Mouse (Mus musculus): Measurements from ENCODE around the gene Crtap. TPM values are rescaled to one million over a fixed set of nuclear protein-coding genes. Genes with fewer than 3 reads are reported as not detected.
A peak's percentile ranks its signal among the peaks of the same experiment; 100 is the strongest.

Gene Crtap
- 0.11 and 0.14 TPM in 2 replicates for polyA plus RNA-seq (2012)

- Histone ChIP-seq H3K4me3 (replicated peaks) (peak within 1 kb of the TSS; percentile 75), H3K36me3 (ENCODE audit: control insufficient read depth) (peaks cover 3% of the 10 kb centered on the region; the same call in 1 of the 2 replicates), H3K27me3 (ENCODE audit: control insufficient read depth) (no peaks in the 10 kb centered on the region), H3K4me1 (ENCODE audit: control insufficient read depth) (peaks cover 25% of the 10 kb centered on the region), H3K9me3 (ENCODE audit: control insufficient read depth, low read length) (peaks cover 6% of the 10 kb centered on the region)
- TF ChIP-seq GATA1 (IDR thresholded peaks at IDR 0.05; ENCODE audit: low read length) (no peak), TAL1 (IDR thresholded peaks at IDR 0.05; ENCODE audit: low read length) (no peak)
These were observed at the start of gene Crtap for GRCm38 (mm10) chr9:114389905-114390748. Crtap (minus strand) TSS chr9:114390675.

GRCm38 (mm10) chr9:114435668-114436067 lies 45.2 kb upstream of the Crtap start:
- no peaks in the 10 kb centered on the region for H3K27me3 ChIP-seq (ENCODE audit: control insufficient read depth)
- TF ChIP-seq TAL1 (IDR thresholded peaks at IDR 0.05; ENCODE audit: low read length), result no peak
- no peak for TF ChIP-seq GATA1 (IDR thresholded peaks at IDR 0.05; ENCODE audit: low read length)
- no peaks in the 10 kb centered on the region for H3K9me3 ChIP-seq (ENCODE audit: control insufficient read depth, low read length)
- H3K4me3 ChIP-seq (replicated peaks), result no peak overlapping the region
- H3K4me1 ChIP-seq (ENCODE audit: control insufficient read depth), result no peaks in the 10 kb centered on the region
- no peaks in the 10 kb centered on the region for H3K36me3 ChIP-seq (ENCODE audit: control insufficient read depth)

GRCm38 (mm10) chr9:114428103-114428834 lies 37.8 kb upstream of the Crtap start:
- Histone ChIP-seq H3K9me3 (ENCODE audit: control insufficient read depth, low read length) (peaks cover 7% of the 10 kb centered on the region), H3K4me3 (replicated peaks) (no peak overlapping the region), H3K36me3 (ENCODE audit: control insufficient read depth) (peaks cover 5% of the 10 kb centered on the region), H3K27me3 (ENCODE audit: control insufficient read depth) (no peaks in the 10 kb centered on the region), H3K4me1 (ENCODE audit: control insufficient read depth) (peaks cover 12% of the 10 kb centered on the region)
- TF ChIP-seq GATA1 (IDR thresholded peaks at IDR 0.05; ENCODE audit: low read length) (no peak), TAL1 (IDR thresholded peaks at IDR 0.05; ENCODE audit: low read length) (no peak)

GRCm38 (mm10) chr9:114427425-114427824 lies 37.0 kb upstream of the Crtap start:
- H3K4me1 ChIP-seq (ENCODE audit: control insufficient read depth), result peaks cover 12% of the 10 kb centered on the region
- TF ChIP-seq TAL1 (IDR thresholded peaks at IDR 0.05; ENCODE audit: low read length) (no peak), GATA1 (IDR thresholded peaks at IDR 0.05; ENCODE audit: low read length) (no peak)
- no peaks in the 10 kb centered on the region for H3K27me3 ChIP-seq (ENCODE audit: control insufficient read depth)
- H3K36me3 ChIP-seq (ENCODE audit: control insufficient read depth), result peaks cover 5% of the 10 kb centered on the region
- H3K9me3 ChIP-seq (ENCODE audit: control insufficient read depth, low read length), result peaks cover 7% of the 10 kb centered on the region
- no peak overlapping the region for H3K4me3 ChIP-seq (replicated peaks)

GRCm38 (mm10) chr9:114426201-114426600 lies 35.7 kb upstream of the Crtap start:
- Histone ChIP-seq H3K4me3 (replicated peaks) (no peak overlapping the region), H3K9me3 (ENCODE audit: control insufficient read depth, low read length) (peaks cover 7% of the 10 kb centered on the region), H3K27me3 (ENCODE audit: control insufficient read depth) (no peaks in the 10 kb centered on the region), H3K36me3 (ENCODE audit: control insufficient read depth) (peaks cover 5% of the 10 kb centered on the region), H3K4me1 (ENCODE audit: control insufficient read depth) (peaks cover 12% of the 10 kb centered on the region)
- TF ChIP-seq TAL1 (IDR thresholded peaks at IDR 0.05; ENCODE audit: low read length), result no peak

- no peak for TF ChIP-seq TAL1 (IDR thresholded peaks at IDR 0.05; ENCODE audit: low read length)
- no peak for TF ChIP-seq GATA1 (IDR thresholded peaks at IDR 0.05; ENCODE audit: low read length)
- peaks cover 7% of the 10 kb centered on the region for H3K9me3 ChIP-seq (ENCODE audit: control insufficient read depth, low read length)
- no peaks in the 10 kb centered on the region for H3K27me3 ChIP-seq (ENCODE audit: control insufficient read depth)
- H3K4me3 ChIP-seq (replicated peaks), result no peak overlapping the region
- H3K36me3 ChIP-seq (ENCODE audit: control insufficient read depth), result peaks cover 5% of the 10 kb centered on the region
- H3K4me1 ChIP-seq (ENCODE audit: control insufficient read depth), result peaks cover 12% of the 10 kb centered on the region
These were observed 35.1 kb upstream of the Crtap start for GRCm38 (mm10) chr9:114425576-114425975.

GRCm38 (mm10) chr9:114421797-114422196 lies 31.3 kb upstream of the Crtap start:
- no peaks in the 10 kb centered on the region for H3K4me1 ChIP-seq (ENCODE audit: control insufficient read depth)
- peaks cover 13% of the 10 kb centered on the region for H3K9me3 ChIP-seq (ENCODE audit: control insufficient read depth, low read length)
- H3K36me3 ChIP-seq (ENCODE audit: control insufficient read depth), result peaks cover 5% of the 10 kb centered on the region
- H3K27me3 ChIP-seq (ENCODE audit: control insufficient read depth), result no peaks in the 10 kb centered on the region
- no peak overlapping the region for H3K4me3 ChIP-seq (replicated peaks)
- no peak for TF ChIP-seq TAL1 (IDR thresholded peaks at IDR 0.05; ENCODE audit: low read length)
- TF ChIP-seq GATA1 (IDR thresholded peaks at IDR 0.05; ENCODE audit: low read length), result no peak

- H3K4me3 ChIP-seq (replicated peaks), result no peak overlapping the region
- H3K27me3 ChIP-seq (ENCODE audit: control insufficient read depth), result no peaks in the 10 kb centered on the region
- H3K4me1 ChIP-seq (ENCODE audit: control insufficient read depth), result no peaks in the 10 kb centered on the region
- TF ChIP-seq GATA1 (IDR thresholded peaks at IDR 0.05; ENCODE audit: low read length) (no peak), TAL1 (IDR thresholded peaks at IDR 0.05; ENCODE audit: low read length) (no peak)
- peaks cover 17% of the 10 kb centered on the region for H3K9me3 ChIP-seq (ENCODE audit: control insufficient read depth, low read length)
- H3K36me3 ChIP-seq (ENCODE audit: control insufficient read depth), result peaks cover 5% of the 10 kb centered on the region
These were observed 30.6 kb upstream of the Crtap start for GRCm38 (mm10) chr9:114421045-114421444.

- Histone ChIP-seq H3K36me3 (ENCODE audit: control insufficient read depth) (peaks cover under 1% of the 10 kb centered on the region; the same call in 1 of the 2 replicates), H3K9me3 (ENCODE audit: control insufficient read depth, low read length) (peaks cover 11% of the 10 kb centered on the region), H3K4me3 (replicated peaks) (no peak overlapping the region), H3K27me3 (ENCODE audit: control insufficient read depth) (no peaks in the 10 kb centered on the region), H3K4me1 (ENCODE audit: control insufficient read depth) (no peaks in the 10 kb centered on the region)
- no peak for TF ChIP-seq GATA1 (IDR thresholded peaks at IDR 0.05; ENCODE audit: low read length)
- TF ChIP-seq TAL1 (IDR thresholded peaks at IDR 0.05; ENCODE audit: low read length), result no peak
These were observed 30.0 kb upstream of the Crtap start for GRCm38 (mm10) chr9:114420443-114420842.

Data from erythroblast, embryonic 14.5 days (primary cell).